Mouse (Mus musculus) cerebellum, postnatal 36 days (tissue): Measurements from ENCODE around the gene Mfsd4b2.
"Not testable (repeated sequence)": the region's sequence is repeated elsewhere in the genome, so short reads cannot be mapped to it uniquely, and the experiment has no call there.

Source experiments
- DNase-seq, 2 experiments: peaks; one replicate each; pipeline ENCODE4 v3.0.0; 2021 to 2022; ENCODE audit warnings: mixed read lengths in 2 of 2

Mfsd4b2 gene

DNA sequence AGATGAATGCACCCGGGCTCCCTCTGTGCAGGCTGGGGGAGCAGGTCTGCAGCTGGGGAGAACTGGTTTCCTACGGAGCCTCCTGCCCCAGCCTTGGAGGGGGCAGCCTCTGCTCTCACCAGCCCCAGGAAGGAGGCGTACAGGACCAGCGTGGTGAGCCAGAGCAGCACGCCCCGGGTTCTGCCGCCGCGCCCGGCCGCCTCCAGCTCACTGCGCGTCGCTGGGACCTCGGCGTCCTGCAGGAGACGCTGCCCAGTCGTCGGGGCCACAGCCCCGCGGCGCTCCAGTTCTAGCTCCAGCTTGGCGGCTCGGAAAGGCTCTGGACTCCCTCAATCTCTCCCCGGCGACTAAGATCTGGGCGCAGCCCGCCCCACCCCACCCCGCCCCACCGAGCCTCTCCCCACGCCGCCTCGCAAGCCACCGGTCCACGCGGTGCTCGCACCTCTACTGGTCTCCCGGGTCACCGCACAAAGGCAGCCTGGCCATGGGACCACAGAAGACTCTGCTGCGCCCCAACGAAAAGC is at the start of gene Mfsd4b2:
Mfsd4b2 (minus strand) TSS at position 308 of the 524 bp plus-strand sequence.
- no peak for DNase-seq

DNA sequence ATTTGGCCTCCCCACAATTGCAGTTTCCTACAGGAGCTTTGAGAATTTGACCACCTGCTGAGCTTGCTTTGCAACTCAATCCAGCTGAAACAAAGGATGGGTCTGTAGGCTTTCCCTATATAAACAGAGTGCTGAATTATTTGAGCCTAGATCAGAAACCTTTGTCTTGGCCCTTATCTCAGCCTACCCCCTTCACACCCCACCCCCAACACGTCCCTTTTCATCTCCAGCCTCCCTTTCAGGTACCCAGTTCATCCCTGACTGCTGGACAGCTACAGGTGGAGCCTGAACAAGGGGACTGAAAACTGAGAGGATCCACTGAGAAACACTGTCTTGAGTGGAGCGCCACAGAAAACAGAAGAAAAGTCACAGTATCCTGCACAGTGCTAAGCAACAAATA is 49.0 kb upstream of the Mfsd4b2 start:
- no peak for DNase-seq

- DNase-seq, result no peak
These were observed 48.3 kb upstream of the Mfsd4b2 start for GRCm38 (mm10) chr10:39974982-39975381.

- no peak for DNase-seq
These were observed 40.8 kb upstream of the Mfsd4b2 start for GRCm38 (mm10) chr10:39967512-39967911.

DNA sequence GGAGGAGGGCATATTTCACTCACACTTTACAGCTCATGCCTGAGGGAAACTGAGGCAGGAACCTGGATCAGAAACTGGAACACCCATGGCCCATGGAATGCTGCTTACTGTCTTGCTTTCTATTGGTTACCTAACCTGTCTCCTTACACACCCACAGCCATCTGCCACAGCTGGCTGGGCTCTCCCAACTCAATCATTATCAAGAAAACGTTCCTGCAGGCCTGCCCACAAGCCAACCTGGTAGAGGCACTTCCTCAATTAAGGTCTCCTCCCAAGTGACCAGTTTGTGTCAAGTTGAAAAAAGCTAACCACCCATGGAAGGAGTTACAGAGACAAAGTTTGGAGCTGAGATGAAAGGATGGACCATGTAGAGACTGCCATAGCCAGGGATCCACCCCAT is 35.2 kb upstream of the Mfsd4b2 start:
- no peak for DNase-seq

- DNase-seq, result no peak
These were observed 33.7 kb upstream of the Mfsd4b2 start for GRCm38 (mm10) chr10:39960441-39960822.

DNA sequence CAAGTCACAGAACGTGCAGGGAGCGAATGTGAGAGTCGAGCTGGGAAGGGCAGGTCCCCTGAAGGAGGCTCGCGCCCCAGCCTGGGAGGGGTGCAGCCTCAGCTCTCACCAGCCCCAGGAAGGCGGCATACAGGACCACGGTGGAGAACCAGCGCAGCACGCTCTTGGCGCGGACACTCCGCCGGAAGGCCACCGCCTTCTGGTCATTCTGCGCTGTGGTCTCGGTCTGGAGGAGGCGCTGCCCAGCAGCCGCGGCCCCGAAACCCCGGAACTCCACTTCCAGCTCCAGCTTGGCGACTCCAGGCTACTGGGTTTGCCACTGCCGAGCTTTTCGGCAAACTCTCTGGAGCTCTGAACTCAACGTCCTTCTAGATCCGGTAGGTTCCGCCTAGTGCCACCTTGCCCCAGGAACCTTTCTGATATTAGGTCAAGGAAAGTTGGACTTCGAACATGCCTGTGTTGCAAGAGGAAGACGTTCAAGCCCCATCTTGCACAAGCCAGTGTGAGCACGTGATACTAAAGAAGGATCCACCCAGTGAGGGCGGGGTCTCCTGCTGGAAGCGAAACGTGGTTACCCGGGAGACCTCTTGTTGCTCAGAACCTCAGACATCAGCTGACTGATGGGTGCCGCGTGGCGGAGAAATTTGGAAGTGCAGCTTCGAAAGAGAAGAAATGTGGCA is 33.2 kb upstream of the Mfsd4b2 start, which contains the start of gene Mfsd4b3:
Mfsd4b3 (minus strand) TSS at position 393 of the 680 bp plus-strand sequence.
- peak; percentile 85 to 88 for DNase-seq

DNA sequence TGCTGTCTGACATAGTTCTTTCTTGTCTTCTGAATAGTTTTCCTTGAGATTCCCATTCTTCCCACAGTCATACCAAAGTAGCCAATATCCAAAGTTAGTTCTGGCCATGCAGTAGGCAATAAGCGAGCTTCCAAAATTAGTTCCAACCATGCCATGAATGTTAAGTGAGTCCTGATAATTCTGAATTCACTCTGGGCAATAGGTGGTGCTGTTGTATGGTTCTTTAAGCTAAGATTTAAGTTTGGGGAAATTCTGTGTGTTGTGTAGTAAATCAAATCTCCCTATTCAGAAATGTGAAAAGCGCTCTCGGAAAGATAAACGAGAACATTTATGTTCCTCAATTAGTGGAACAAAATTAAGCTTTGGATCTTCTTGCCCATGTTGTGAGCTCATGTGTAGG is 31.5 kb upstream of the Mfsd4b2 start:
- DNase-seq, result no peak

GRCm38 (mm10) chr10:39956340-39956878 is 29.7 kb upstream of the Mfsd4b2 start:
- DNase-seq, result no peak

- no peak for DNase-seq
These were observed 28.4 kb upstream of the Mfsd4b2 start for GRCm38 (mm10) chr10:39955163-39955562.

DNA sequence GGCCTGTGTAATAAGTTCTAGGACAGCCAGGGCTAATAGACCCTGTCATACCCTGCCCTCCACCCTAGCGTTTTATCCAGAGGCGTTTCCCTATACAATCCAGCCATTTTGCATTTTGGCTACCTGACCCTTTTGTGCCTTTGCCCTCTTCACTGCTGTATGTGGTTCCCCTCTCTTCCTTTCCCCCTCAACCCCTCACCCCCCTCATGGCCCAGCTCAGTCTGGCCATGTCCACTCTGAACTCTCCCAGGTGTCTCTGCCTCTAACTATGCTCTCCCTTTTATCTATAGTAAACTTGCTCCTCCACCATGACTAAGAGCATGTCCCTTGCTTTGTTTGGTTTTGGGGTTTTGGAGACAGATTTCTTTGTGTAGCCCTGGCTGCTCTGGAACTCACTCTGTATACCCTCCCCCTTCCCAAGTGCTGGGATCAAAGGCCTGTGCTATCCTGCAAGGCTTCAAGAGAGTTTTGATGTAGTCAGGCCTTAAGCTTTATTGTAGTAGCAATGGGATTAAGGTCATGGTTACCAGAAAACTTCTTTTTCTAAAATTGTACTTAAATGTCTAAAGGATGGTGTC is 22.7 kb upstream of the Mfsd4b2 start:
- no peak for DNase-seq

GRCm38 (mm10) chr10:39947195-39947594 is 20.5 kb upstream of the Mfsd4b2 start:
- DNase-seq, result not testable (repeated sequence)

DNA sequence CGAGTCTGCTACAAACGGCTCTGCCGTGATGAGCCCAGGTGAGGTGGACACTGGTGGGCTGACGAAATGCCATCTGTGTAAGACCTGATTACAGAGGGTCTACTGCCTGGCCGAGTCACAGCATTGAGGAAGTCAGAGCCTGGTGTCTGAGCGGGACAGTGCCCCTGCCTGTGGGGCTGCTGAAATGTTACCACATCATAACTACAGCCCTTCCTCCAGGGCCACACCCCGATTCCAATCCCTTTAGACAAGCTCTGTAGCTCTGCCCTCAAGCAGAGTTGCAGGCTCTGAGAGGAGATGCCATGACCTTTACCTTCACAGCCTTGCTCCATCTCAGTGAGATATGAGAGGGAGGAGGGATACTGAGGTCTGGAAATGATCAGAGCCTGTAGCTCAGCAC is 9.8 kb upstream of the Mfsd4b2 start:
- DNase-seq, result no peak

DNA sequence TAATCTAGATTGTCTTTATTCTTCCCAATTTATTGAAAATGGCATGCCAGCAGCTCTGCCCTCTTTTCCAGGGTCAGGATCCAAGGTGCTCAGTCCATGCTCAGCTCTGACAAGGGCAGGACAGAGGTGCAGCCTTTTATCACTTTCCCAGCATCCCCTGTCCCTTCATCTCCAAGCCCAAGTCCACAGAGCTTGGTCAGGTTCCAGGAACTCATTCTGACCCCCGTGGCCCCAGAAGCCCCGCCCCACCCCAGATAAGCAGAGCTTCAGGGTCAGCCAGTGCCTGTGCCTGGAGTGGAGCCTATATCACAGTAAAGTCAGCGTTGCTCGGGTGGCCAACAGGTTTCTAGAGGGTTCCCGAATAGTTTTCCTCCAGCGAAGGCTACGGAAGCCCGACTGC is 2.2 kb downstream of the Mfsd4b2 start:
- not testable (repeated sequence) for DNase-seq

DNA sequence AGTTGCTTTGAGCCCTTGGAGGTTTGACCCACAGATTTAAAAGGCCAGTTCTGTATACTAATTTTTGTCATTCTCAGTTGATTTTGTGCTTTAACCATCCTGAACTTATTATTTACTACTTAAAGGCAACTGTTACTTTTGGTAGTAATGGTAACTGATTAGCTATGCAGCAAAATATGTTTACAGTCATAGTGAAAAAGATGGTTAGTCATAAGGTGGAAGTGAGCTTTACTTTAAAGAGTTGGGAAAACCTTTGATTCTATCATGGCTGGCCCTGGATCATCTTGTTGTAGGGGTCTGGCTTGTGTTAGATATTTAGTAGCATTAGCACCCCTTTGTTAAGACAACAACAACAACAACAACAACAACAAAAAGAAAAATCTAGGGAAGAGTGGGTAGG is 14.1 kb downstream of the Mfsd4b2 start:
- no peak for DNase-seq

- DNase-seq, result no peak
These were observed 17.8 kb downstream of the Mfsd4b2 start for GRCm38 (mm10) chr10:39908768-39909441.

GRCm38 (mm10) chr10:39906799-39907658 is 19.7 kb downstream of the Mfsd4b2 start:
- DNase-seq, result no peak

- no peak for DNase-seq
These were observed 22.5 kb downstream of the Mfsd4b2 start for GRCm38 (mm10) chr10:39904191-39904590.

- DNase-seq, result peak; percentile 86 to 92
These were observed 27.8 kb downstream of the Mfsd4b2 start, which contains the start of gene Mfsd4b4 for GRCm38 (mm10) chr10:39898874-39899371. Mfsd4b4 (minus strand) TSS chr10:39899238.

DNA sequence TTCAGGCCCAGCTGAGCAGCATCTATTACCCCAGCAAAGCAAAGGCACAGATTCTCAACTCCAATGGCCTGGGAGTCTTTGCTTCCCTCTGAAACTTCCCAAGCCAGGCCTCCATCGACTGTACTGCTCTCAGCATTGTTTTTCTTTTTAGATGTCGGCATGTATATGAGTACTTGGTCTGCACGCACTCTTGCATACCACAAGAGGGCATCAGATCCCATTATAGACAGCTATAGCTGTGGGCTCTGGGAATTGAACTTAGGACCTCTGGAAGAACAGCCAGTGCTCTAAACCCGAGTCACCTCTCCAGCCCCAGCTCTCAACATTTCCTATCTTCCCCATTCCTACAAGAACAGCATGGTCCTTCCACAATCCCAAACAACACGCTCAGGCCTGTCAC is 30.2 kb downstream of the Mfsd4b2 start:
- no peak for DNase-seq

DNA sequence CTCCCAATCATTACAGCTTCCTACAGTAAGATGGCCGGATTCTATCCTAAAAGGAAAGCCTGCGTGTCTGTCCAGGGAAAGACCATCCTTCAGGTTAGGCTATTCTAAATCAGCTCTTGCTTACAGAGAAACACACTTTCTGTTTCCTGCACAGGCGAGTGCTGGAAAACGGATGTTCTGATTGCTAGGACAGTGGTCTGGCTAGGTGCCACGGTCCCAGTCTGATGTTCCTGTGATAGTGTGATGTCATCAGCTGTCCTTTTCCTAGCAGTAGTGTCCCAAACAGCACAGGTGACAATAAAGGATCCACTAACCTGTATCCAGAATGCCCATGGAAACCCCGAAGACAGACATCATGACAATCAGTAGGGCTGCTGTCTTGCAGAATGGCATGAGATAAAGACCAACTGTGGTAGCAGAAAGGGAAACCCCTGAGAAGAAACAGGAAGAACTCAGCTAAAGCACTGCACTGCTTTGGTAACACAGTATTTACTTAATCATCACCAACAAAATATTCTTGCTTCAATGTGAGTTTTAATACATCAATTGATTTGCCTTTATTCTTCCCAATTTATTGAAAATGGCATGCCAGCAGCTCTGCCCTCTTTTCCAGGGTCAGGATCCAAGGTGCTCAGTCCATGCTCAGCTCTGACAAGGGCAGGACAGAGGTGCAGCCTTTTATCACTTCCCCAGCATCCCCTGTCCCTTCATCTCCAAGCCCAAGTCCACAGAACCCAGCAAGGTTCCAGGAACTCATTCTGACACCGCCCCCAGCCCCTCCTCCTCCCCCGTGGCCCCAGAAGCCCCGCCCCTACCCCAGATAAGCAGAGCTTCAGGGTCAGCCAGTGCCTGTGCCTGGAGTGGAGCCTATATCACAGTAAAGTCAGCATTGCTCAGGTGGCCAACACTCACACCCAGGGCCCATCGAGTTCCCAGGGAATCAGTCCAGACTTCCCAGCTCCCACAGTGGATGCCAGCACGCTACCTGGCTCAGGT is 32.7 kb downstream of the Mfsd4b2 start:
- no peak for DNase-seq
